Mouse (Mus musculus): Measurements from ENCODE around the gene Spice1. TPM values are rescaled to one million over a fixed set of nuclear protein-coding genes. Genes with fewer than 3 reads are reported as not detected.

The Spice1 gene
- polyA plus RNA-seq, 2 experiments: 4.8 to 8.3 TPM

DNA sequence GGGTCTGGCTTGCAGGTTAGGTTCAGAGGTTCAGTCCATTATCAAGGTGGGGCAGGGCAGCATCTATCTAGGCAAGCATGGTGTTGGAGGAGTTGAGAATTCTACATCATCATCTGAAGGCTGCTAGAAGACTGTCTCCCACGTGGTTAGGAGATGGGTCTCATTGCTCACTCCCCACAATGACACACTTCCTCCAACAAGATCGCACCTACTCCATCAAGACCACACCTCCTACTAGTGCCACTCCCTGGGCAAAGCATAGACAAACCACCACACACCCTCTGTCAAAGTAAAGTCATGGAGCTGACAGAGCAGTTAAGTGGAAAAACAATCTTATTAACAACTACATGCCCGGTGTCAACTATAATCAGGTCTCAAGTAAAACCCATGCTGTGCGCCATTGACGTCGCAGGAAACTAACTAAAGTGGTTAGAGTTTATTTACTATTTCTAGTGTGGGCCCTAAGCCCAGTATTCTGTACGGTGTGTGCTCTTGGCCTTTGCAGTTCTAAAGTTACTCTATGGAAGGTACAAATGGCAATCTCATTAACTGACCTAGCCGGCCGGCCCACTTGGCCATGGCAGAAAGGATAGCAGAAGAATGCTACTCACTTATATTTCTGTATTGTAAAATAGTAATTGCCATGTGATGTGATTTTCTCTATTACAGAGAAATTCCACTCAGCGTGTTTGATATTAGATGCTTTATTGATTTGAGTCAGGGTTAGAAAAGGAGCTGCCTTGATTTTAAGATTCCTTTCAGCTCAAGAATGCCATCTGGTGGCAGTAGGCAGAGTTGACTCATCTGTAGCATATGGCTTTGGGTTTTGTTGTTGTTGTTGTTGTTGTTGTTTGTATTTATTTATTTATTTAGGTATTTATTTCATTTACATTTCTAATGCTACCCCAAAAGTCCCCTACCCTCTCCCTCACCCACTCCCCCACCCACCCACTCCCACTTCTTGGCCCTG, 15.3 kb downstream of the Spice1 start:
- no peak for DNase-seq (ENCODE audit: low read depth in 3 of 3, low spot score in 3 of 3)
- no peak overlapping the region for H3K4me3 ChIP-seq (ENCODE audit: insufficient read depth in 1 of 2, low read depth in 2 of 2, low read length in 2 of 2)
- no peak overlapping the region for H3K4me2 ChIP-seq (ENCODE audit: low read depth)
- no peak overlapping the region for H3K27ac ChIP-seq
- H3K9me3 ChIP-seq (ENCODE audit: control insufficient read depth, low read length): no peaks in the 10 kb centered on the region
- no peaks in the 10 kb centered on the region for H3K27me3 ChIP-seq (ENCODE audit: control insufficient read depth, insufficient read depth, low read length)
- peaks cover 9 to 12% of the 10 kb centered on the region in 2 experiments for H3K4me1 ChIP-seq (replicated peaks; ENCODE audit: control insufficient read depth in 2 of 2, insufficient read depth in 2 of 2, low read length in 1 of 2)
- H3K9ac ChIP-seq (replicated peaks): no peak overlapping the region
- TF ChIP-seq EP300 (IDR thresholded peaks at IDR 0.05; ENCODE audit: low read depth): no peak
- TF ChIP-seq CTCF (IDR thresholded peaks at IDR 0.05; ENCODE audit: low read depth): peak; percentile 76
- H3K36me3 ChIP-seq (replicated peaks; ENCODE audit: control insufficient read depth, insufficient read depth, low read depth): no peaks in the 10 kb centered on the region; the same call in none of the 2 replicates
- 75% methylated on average over 10 of the region's 10 CpGs for WGBS (ENCODE audit: insufficient replicate concordance)
- ATAC-seq (ENCODE audit: insufficient read depth): no peak

DNA sequence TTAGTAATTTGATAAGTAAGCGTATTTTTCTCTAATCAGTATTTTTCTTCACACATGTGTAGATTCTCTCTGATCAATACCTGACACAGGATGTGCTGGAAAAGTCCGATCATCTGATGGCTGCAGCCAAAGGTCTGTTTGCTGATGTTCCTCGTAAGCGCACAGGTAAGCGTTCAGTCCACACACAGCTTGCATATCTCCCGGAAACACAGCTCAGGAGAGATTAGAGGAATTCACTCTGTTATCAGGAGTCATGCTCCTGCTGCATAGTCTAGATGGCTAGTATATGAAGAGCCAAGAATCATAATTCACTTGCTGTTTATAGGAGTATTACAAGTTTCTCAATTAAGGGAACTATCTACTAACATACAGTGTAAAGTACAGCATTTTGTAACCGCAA, 18.6 kb downstream of the Spice1 start:
- Histone ChIP-seq H3K4me1 (replicated peaks; ENCODE audit: control insufficient read depth in 2 of 2, insufficient read depth in 2 of 2, low read length in 1 of 2) (no peaks in the 10 kb centered on the region; a peak in 1 of 4 replicates), H3K27ac (no peak overlapping the region), H3K9me3 (ENCODE audit: control insufficient read depth, low read length) (no peaks in the 10 kb centered on the region), H3K4me3 (ENCODE audit: insufficient read depth in 1 of 2, low read depth in 2 of 2, low read length in 2 of 2) (no peak overlapping the region), H3K27me3 (ENCODE audit: control insufficient read depth, insufficient read depth, low read length) (no peaks in the 10 kb centered on the region), H3K4me2 (ENCODE audit: low read depth) (no peak overlapping the region), H3K9ac (replicated peaks) (no peak overlapping the region), H3K36me3 (replicated peaks; ENCODE audit: control insufficient read depth, insufficient read depth, low read depth) (no peaks in the 10 kb centered on the region; the same call in none of the 2 replicates)
- TF ChIP-seq CTCF (IDR thresholded peaks at IDR 0.05; ENCODE audit: low read depth) (no peak), EP300 (IDR thresholded peaks at IDR 0.05; ENCODE audit: low read depth) (peak; percentile 33; the same call in 1 of the 2 replicates)
- ATAC-seq (ENCODE audit: insufficient read depth): peak; percentile 37; the same call in 1 of the 2 replicates
- WGBS (ENCODE audit: insufficient replicate concordance): 57% methylated on average over 7 of the region's 7 CpGs
- no peak for DNase-seq (ENCODE audit: low read depth in 3 of 3, low spot score in 3 of 3)

DNA sequence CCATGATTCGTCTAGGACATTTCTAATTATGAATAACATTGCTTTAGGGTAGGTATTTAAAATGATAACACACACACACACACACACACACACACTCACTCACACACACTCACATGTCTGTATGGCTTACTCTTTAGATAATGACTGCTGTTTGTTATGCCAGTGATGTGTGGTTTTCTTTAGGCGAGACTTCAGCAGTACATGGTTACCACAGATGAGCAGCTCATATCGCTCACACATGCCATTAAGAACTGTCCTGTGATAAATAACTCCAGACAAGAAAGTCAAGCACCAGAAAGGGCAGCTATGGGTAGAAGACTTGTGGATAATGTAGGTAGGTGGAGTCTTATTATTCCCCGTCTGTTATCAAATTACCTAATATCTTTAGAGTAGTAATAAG, 28.5 kb downstream of the Spice1 start:
- no peak overlapping the region for H3K9ac ChIP-seq (replicated peaks)
- H3K27me3 ChIP-seq (ENCODE audit: control insufficient read depth, insufficient read depth, low read length): no peaks in the 10 kb centered on the region
- ATAC-seq (ENCODE audit: insufficient read depth) (no peak), DNase-seq (ENCODE audit: low read depth in 3 of 3, low spot score in 3 of 3) (no peak)
- H3K4me2 ChIP-seq (ENCODE audit: low read depth): no peak overlapping the region
- H3K36me3 ChIP-seq (replicated peaks; ENCODE audit: control insufficient read depth, insufficient read depth, low read depth): peaks cover 4% of the 10 kb centered on the region
- H3K4me1 ChIP-seq (replicated peaks; ENCODE audit: control insufficient read depth in 2 of 2, insufficient read depth in 2 of 2, low read length in 1 of 2): no peaks in the 10 kb centered on the region
- 51% methylated on average over 4 of the region's 4 CpGs for WGBS (ENCODE audit: insufficient replicate concordance)
- TF ChIP-seq EP300 (IDR thresholded peaks at IDR 0.05; ENCODE audit: low read depth): no peak
- TF ChIP-seq CTCF (IDR thresholded peaks at IDR 0.05; ENCODE audit: low read depth): no peak
- no peaks in the 10 kb centered on the region for H3K9me3 ChIP-seq (ENCODE audit: control insufficient read depth, low read length)
- H3K27ac ChIP-seq: no peak overlapping the region
- no peak overlapping the region for H3K4me3 ChIP-seq (ENCODE audit: insufficient read depth in 1 of 2, low read depth in 2 of 2, low read length in 2 of 2)

DNA sequence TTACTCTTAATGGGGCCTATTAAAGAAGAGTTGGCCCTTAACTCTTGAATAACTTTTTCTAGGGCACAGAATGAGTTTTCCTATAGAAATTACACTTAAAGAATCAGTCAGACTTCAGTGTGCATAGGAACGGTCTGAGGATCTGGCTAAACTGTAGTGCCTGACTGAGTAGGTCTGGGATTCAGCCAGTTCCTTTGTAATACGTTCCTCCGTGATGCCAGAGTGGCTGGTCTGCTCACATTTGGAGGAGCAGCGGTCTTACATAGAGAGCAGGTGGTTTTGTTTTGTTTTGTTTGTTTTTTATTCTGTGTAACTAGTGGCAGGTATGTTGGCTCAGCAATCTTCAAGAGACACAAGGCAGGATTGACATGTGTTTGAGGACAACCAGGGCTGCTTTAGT, 33.1 kb downstream of the Spice1 start:
- no peaks in the 10 kb centered on the region for H3K27me3 ChIP-seq (ENCODE audit: control insufficient read depth, insufficient read depth, low read length)
- H3K9ac ChIP-seq (replicated peaks): no peak overlapping the region
- H3K9me3 ChIP-seq (ENCODE audit: control insufficient read depth, low read length): no peaks in the 10 kb centered on the region
- ATAC-seq (ENCODE audit: insufficient read depth) (no peak), DNase-seq (ENCODE audit: low read depth in 3 of 3, low spot score in 3 of 3) (no peak)
- H3K4me2 ChIP-seq (ENCODE audit: low read depth): no peak overlapping the region
- peaks cover 4% of the 10 kb centered on the region for H3K36me3 ChIP-seq (replicated peaks; ENCODE audit: control insufficient read depth, insufficient read depth, low read depth)
- H3K27ac ChIP-seq: no peak overlapping the region
- WGBS (ENCODE audit: insufficient replicate concordance): 81% methylated on average over 4 of the region's 4 CpGs
- no peaks in the 10 kb centered on the region for H3K4me1 ChIP-seq (replicated peaks; ENCODE audit: control insufficient read depth in 2 of 2, insufficient read depth in 2 of 2, low read length in 1 of 2)
- no peak overlapping the region for H3K4me3 ChIP-seq (ENCODE audit: insufficient read depth in 1 of 2, low read depth in 2 of 2, low read length in 2 of 2)
- no peak for TF ChIP-seq EP300 (IDR thresholded peaks at IDR 0.05; ENCODE audit: low read depth)
- TF ChIP-seq CTCF (IDR thresholded peaks at IDR 0.05; ENCODE audit: low read depth): no peak

DNA sequence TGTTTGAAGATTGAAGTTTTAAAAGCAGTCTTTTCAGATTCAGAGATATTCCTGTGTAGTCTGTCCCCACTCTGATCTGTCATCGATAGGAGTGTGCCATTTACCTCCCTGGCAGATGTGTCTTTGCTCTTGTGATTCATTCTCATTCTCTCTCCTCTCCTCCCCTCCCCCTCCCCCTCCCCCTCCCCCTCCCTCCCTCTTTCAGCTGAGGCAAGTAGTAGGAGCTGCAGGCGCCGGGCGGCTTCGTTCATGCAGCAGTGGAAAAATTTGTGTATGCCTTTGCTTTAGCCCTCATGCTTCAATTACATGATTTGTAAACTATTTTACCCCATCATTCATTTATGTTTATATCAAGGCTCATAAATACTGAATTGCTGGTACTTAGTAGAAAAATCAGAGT, 34.7 kb downstream of the Spice1 start:
- Histone ChIP-seq H3K4me2 (ENCODE audit: low read depth) (no peak overlapping the region), H3K9ac (replicated peaks) (no peak overlapping the region), H3K9me3 (ENCODE audit: control insufficient read depth, low read length) (no peaks in the 10 kb centered on the region), H3K4me3 (ENCODE audit: insufficient read depth in 1 of 2, low read depth in 2 of 2, low read length in 2 of 2) (no peak overlapping the region), H3K36me3 (replicated peaks; ENCODE audit: control insufficient read depth, insufficient read depth, low read depth) (peaks cover 4% of the 10 kb centered on the region), H3K27ac (no peak overlapping the region), H3K4me1 (replicated peaks; ENCODE audit: control insufficient read depth in 2 of 2, insufficient read depth in 2 of 2, low read length in 1 of 2) (no peaks in the 10 kb centered on the region), H3K27me3 (ENCODE audit: control insufficient read depth, insufficient read depth, low read length) (no peaks in the 10 kb centered on the region)
- 65% methylated on average over 5 of the region's 5 CpGs for WGBS (ENCODE audit: insufficient replicate concordance)
- ATAC-seq (ENCODE audit: insufficient read depth): no peak
- TF ChIP-seq EP300 (IDR thresholded peaks at IDR 0.05; ENCODE audit: low read depth) (no peak), CTCF (IDR thresholded peaks at IDR 0.05; ENCODE audit: low read depth) (no peak)
- no peak for DNase-seq (ENCODE audit: low read depth in 3 of 3, low spot score in 3 of 3)
